Mouse (Mus musculus) stomach, postnatal 0 days (tissue): ENCODE results near the gene Gm17651. TPM values are rescaled to one million over a fixed set of nuclear protein-coding genes. Genes with fewer than 3 reads are reported as not detected.
A peak's percentile ranks its signal among the peaks of the same experiment; 100 is the strongest.

ENCODE experiments used
- ATAC-seq: fragments of 200-750 bp; cut with Nextera tagmentation; 2 replicates; pipeline ENCODE4 v1.8.0; 2017; ENCODE audit not compliant: low FRiP score, low TSS enrichment
- DNase-seq: peaks from one replicate; pipeline ENCODE4 v3.0.0-alpha.2; 2016; ENCODE audit warnings: low spot score
- H3K27ac ChIP-seq: fragments of 300-500 bp; sonication (generic); replicated peaks from 2 replicates; pipeline ENCODE4 v1.5.1; 2014; ENCODE audit warnings: mild to moderate bottlenecking, control low read depth
- H3K27me3 ChIP-seq: fragments of 300-500 bp; sonication (generic); 2 replicates; pipeline ENCODE4 v1.6.1; 2014; ENCODE audit warnings: low read length; ENCODE audit not compliant: control insufficient read depth, insufficient read depth
- H3K36me3 ChIP-seq: fragments of 300-500 bp; sonication (generic); 2 replicates; pipeline ENCODE4 v1.6.1; 2014; ENCODE audit warnings: low read length, mixed read lengths; ENCODE audit not compliant: control insufficient read depth, insufficient read depth
- H3K4me1 ChIP-seq: fragments of 300-500 bp; sonication (generic); replicated peaks from 2 replicates; pipeline ENCODE4 v1.6.1; 2014; ENCODE audit warnings: antibody characterized with exemption; ENCODE audit not compliant: control insufficient read depth, insufficient read depth
- H3K4me2 ChIP-seq: fragments of 300-500 bp; sonication (generic); replicated peaks from 2 replicates; pipeline ENCODE4 v1.6.1; 2014; ENCODE audit warnings: low read depth, mild to moderate bottlenecking, control low read depth, moderate library complexity
- H3K4me3 ChIP-seq: fragments of 300-500 bp; sonication (generic); 2 replicates; pipeline ENCODE4 v1.5.1; 2014; ENCODE audit warnings: low read depth, low read length, control low read depth
- H3K9ac ChIP-seq: fragments of 300-500 bp; sonication (generic); 2 replicates; pipeline ENCODE4 v1.6.1; 2014; ENCODE audit warnings: mild to moderate bottlenecking, low read length, control low read depth, mixed read lengths
- H3K9me3 ChIP-seq: fragments of 300-500 bp; sonication (generic); 2 replicates; pipeline ENCODE4 v1.6.1; 2016; ENCODE audit warnings: low read length; ENCODE audit not compliant: control insufficient read depth
- CTCF ChIP-seq: IDR thresholded peaks from 2 replicates; pipeline ENCODE4 v1.5.1; 2016; ENCODE audit warnings: antibody characterized with exemption, low read depth, mild to moderate bottlenecking, moderate library complexity
- EP300 ChIP-seq: optimal IDR thresholded peaks from 2 replicates; pipeline ENCODE3; 2016; ENCODE audit warnings: antibody characterized with exemption
- WGBS: fragments of 180-500 bp; shearing (Covaris S2); extraction: QIAGEN DNeasy Blood & Tissue Kit; methylation state at CpG from one replicate; pipeline ENCODE4 v1.1.7; 2014; 5-methylcytosine and 5-hydroxymethylcytosine counted together
- polyA plus RNA-seq: library from polyadenylated mRNA; unstranded; fragments of >200 nt; fragmentation: Nextera tagmentation; extraction: Ambion mirVana; gene quantifications from 2 replicates; pipeline ENCODE4 v1.2.1, GENCODE M21; 2015

Gene Gm17651
- polyA plus RNA-seq, 1 experiment from 2014 or later = not detected

- Histone ChIP-seq H3K27me3 (no peaks in the 10 kb centered on the region), H3K9ac (no peak overlapping the region), H3K4me2 (no peak overlapping the region), H3K4me1 (no peaks in the 10 kb centered on the region), H3K27ac (no peak overlapping the region), H3K36me3 (no peaks in the 10 kb centered on the region), H3K4me3 (no peak overlapping the region), H3K9me3 (no peaks in the 10 kb centered on the region)
- WGBS = 54% methylated on average over 6 of the region's 6 CpGs
- DNase-seq (no peak), ATAC-seq (no peak)
- TF ChIP-seq EP300 (no peak), CTCF (no peak)
These were observed 25.0 kb downstream of the Gm17651 start for GRCm38 (mm10) chr3:97649469-97649868.

GRCm38 (mm10) chr3:97649022-97649421 lies 25.5 kb downstream of the Gm17651 start:
- H3K4me2 ChIP-seq = no peak overlapping the region
- ATAC-seq (no peak), DNase-seq (no peak)
- 47% methylated on average over 3 of the region's 3 CpGs for WGBS
- no peaks in the 10 kb centered on the region for H3K9me3 ChIP-seq
- no peak overlapping the region for H3K27ac ChIP-seq
- H3K4me1 ChIP-seq = no peaks in the 10 kb centered on the region
- no peaks in the 10 kb centered on the region for H3K36me3 ChIP-seq
- no peak overlapping the region for H3K4me3 ChIP-seq
- TF ChIP-seq CTCF (no peak), EP300 (no peak)
- H3K27me3 ChIP-seq = no peaks in the 10 kb centered on the region
- no peak overlapping the region for H3K9ac ChIP-seq

- H3K27ac ChIP-seq = no peak overlapping the region
- no peaks in the 10 kb centered on the region for H3K4me1 ChIP-seq
- no peak overlapping the region for H3K4me3 ChIP-seq
- H3K4me2 ChIP-seq = no peak overlapping the region
- H3K9me3 ChIP-seq = no peaks in the 10 kb centered on the region
- peak; percentile 26; the same call in 1 of the 2 replicates for ATAC-seq
- no peak overlapping the region for H3K9ac ChIP-seq
- DNase-seq = no peak
- H3K36me3 ChIP-seq = no peaks in the 10 kb centered on the region
- no peaks in the 10 kb centered on the region for H3K27me3 ChIP-seq
- TF ChIP-seq EP300 (no peak), CTCF (no peak)
- 28% methylated on average over 1 of the region's 1 CpGs for WGBS
These were observed 26.0 kb downstream of the Gm17651 start for GRCm38 (mm10) chr3:97648518-97648917.

- 70% methylated on average over 9 of the region's 9 CpGs for WGBS
- Histone ChIP-seq H3K4me3 (no peak overlapping the region), H3K27me3 (no peaks in the 10 kb centered on the region), H3K4me2 (no peak overlapping the region), H3K9me3 (no peaks in the 10 kb centered on the region), H3K36me3 (no peaks in the 10 kb centered on the region), H3K27ac (peak overlapping the region; percentile 40; the same call in 1 of the 2 replicates), H3K9ac (no peak overlapping the region), H3K4me1 (no peaks in the 10 kb centered on the region)
- ATAC-seq (peak; percentile 87), DNase-seq (peak; percentile 62)
- TF ChIP-seq CTCF (no peak), EP300 (no peak)
These were observed 32.5 kb downstream of the Gm17651 start for GRCm38 (mm10) chr3:97642001-97642400.

GRCm38 (mm10) chr3:97641396-97641795 lies 33.1 kb downstream of the Gm17651 start:
- no peak overlapping the region for H3K4me2 ChIP-seq
- no peak overlapping the region for H3K4me3 ChIP-seq
- no peak for DNase-seq
- no peaks in the 10 kb centered on the region for H3K4me1 ChIP-seq
- 88% methylated on average over 4 of the region's 4 CpGs for WGBS
- TF ChIP-seq CTCF (no peak), EP300 (no peak)
- ATAC-seq = 0 out of 2 replicates have a peak, but pooled peaks have one; percentile 18
- no peaks in the 10 kb centered on the region for H3K36me3 ChIP-seq
- no peaks in the 10 kb centered on the region for H3K27me3 ChIP-seq
- 0 out of 2 replicates have a peak overlapping the region, but pooled peaks have one; percentile 8 for H3K27ac ChIP-seq
- H3K9ac ChIP-seq = no peak overlapping the region
- H3K9me3 ChIP-seq = no peaks in the 10 kb centered on the region

- peak; percentile 55 for DNase-seq
- Histone ChIP-seq H3K9ac (no peak overlapping the region), H3K4me2 (no peak overlapping the region), H3K27me3 (no peaks in the 10 kb centered on the region), H3K4me1 (no peaks in the 10 kb centered on the region), H3K4me3 (no peak overlapping the region), H3K36me3 (no peaks in the 10 kb centered on the region), H3K27ac (peak overlapping the region; percentile 53), H3K9me3 (no peaks in the 10 kb centered on the region)
- TF ChIP-seq EP300 (peak; percentile 38), CTCF (peak; percentile 50)
- WGBS = 24% methylated on average over 3 of the region's 3 CpGs
- peak; percentile 61 for ATAC-seq
These were observed 40.2 kb downstream of the Gm17651 start for GRCm38 (mm10) chr3:97634288-97634761.
